Mouse (Mus musculus) liver, embryonic 14.5 days (tissue): ENCODE data around the gene Egfr. TPM values are rescaled to one million over a fixed set of nuclear protein-coding genes. Genes with fewer than 3 reads are reported as not detected.
A peak's percentile ranks its signal among the peaks of the same experiment; 100 is the strongest.

Experiments
- ATAC-seq: fragments of 200-750 bp; cut with Nextera tagmentation; 2 replicates; pipeline ENCODE4 v1.8.0; 2017; ENCODE audit warnings: moderate number of reproducible peaks, mild to moderate bottlenecking, moderate library complexity; ENCODE audit not compliant: insufficient read depth
- DNase-seq, 3 experiments: peaks; one replicate each; pipeline ENCODE4 v3.0.0-alpha.2; 2012 to 2013; ENCODE audit warnings: low read depth in 3 of 3, low spot score in 3 of 3
- H3K27ac ChIP-seq: fragments of 300-500 bp; sonication (generic); 2 replicates; pipeline ENCODE4 v1.5.1; 2014; ENCODE audit warnings: moderate library complexity, mild to moderate bottlenecking, control low read depth, inconsistent platforms
- H3K27me3 ChIP-seq: fragments of 300-500 bp; sonication (generic); 2 replicates; pipeline ENCODE4 v1.6.1; 2014; ENCODE audit warnings: mild to moderate bottlenecking, low read length, moderate library complexity; ENCODE audit not compliant: control insufficient read depth, insufficient read depth
- H3K36me3 ChIP-seq: fragments of 300-500 bp; sonication (generic); replicated peaks from 2 replicates; pipeline ENCODE4 v1.6.1; 2014; ENCODE audit warnings: low read depth; ENCODE audit not compliant: control insufficient read depth, insufficient read depth
- H3K4me1 ChIP-seq, 2 experiments: fragments of 200-500 bp in 1 of 2; fragments of 300-500 bp in 1 of 2; sonication (generic) in 1 of 2; replicated peaks; 2 replicates each; pipeline ENCODE4 v1.6.1; 2012 to 2014; ENCODE audit warnings: antibody characterized with exemption in 1 of 2, inconsistent platforms in 1 of 2, low read length in 1 of 2; ENCODE audit not compliant: control insufficient read depth in 2 of 2, insufficient read depth in 2 of 2
- H3K4me2 ChIP-seq: fragments of 300-500 bp; sonication (generic); 2 replicates; pipeline ENCODE4 v1.6.1; 2014; ENCODE audit warnings: low read depth, mild to moderate bottlenecking, control low read depth, moderate library complexity
- H3K4me3 ChIP-seq, 2 experiments: fragments of 200-500 bp in 1 of 2; fragments of 300-500 bp in 1 of 2; sonication (generic) in 1 of 2; 2 replicates each; pipeline ENCODE4 v1.5.1; 2012 to 2014; ENCODE audit warnings: low read depth in 2 of 2, low read length in 2 of 2, mild to moderate bottlenecking in 2 of 2, control low read depth in 1 of 2, inconsistent platforms in 1 of 2, moderate library complexity in 1 of 2; ENCODE audit not compliant: insufficient read depth in 1 of 2
- H3K9ac ChIP-seq: fragments of 300-500 bp; sonication (generic); replicated peaks from 2 replicates; pipeline ENCODE4 v1.6.1; 2014; ENCODE audit warnings: mild to moderate bottlenecking, control low read depth, moderate library complexity
- H3K9me3 ChIP-seq: fragments of 300-500 bp; sonication (generic); 2 replicates; pipeline ENCODE4 v1.6.1; 2016; ENCODE audit warnings: low read length, mixed read lengths; ENCODE audit not compliant: control insufficient read depth
- CTCF ChIP-seq: IDR thresholded peaks from 2 replicates; pipeline ENCODE4 v1.5.1; 2016; ENCODE audit warnings: antibody characterized with exemption, low read depth, control low read depth
- EP300 ChIP-seq: IDR thresholded peaks from 2 replicates; pipeline ENCODE4 v1.6.1; 2016; ENCODE audit warnings: antibody characterized with exemption, low read depth
- WGBS: fragments of 180-500 bp; shearing (Covaris S2); extraction: QIAGEN DNeasy Blood & Tissue Kit; methylation state at CpG from one replicate; pipeline ENCODE4 v1.1.7; 2014; ENCODE audit not compliant: insufficient replicate concordance; 5-methylcytosine and 5-hydroxymethylcytosine counted together
- polyA plus RNA-seq, 2 experiments: library from polyadenylated mRNA; depleted of rRNA in 1 of 2; stranded (reverse) in 1 of 2; unstranded in 1 of 2; fragments of >200 nt; fragmentation: Nextera tagmentation in 1 of 2; extraction: Ambion mirVana in 1 of 2; gene quantifications; 2 replicates each; pipeline versions ENCODE4 v1.2.1 to v1.2.3; 2012 to 2014

Gene Egfr
- polyA plus RNA-seq, 2 experiments, result 0.46 to 0.53 TPM

- peak overlapping the region; percentile 85 to 93 for H3K4me3 ChIP-seq
- TF ChIP-seq CTCF, result no peak
- H3K27me3 ChIP-seq, result no peaks in the 10 kb centered on the region
- DNase-seq (no peak), ATAC-seq (peak; percentile 17)
- no peaks in the 10 kb centered on the region for H3K9me3 ChIP-seq
- 2% methylated on average over 9 of the region's 9 CpGs for WGBS
- peak overlapping the region; percentile 81 for H3K4me2 ChIP-seq
- no peaks in the 10 kb centered on the region; the same call in 1 of the 2 replicates for H3K36me3 ChIP-seq
- H3K9ac ChIP-seq, result peak overlapping the region; percentile 97
- peak overlapping the region; percentile 74 for H3K27ac ChIP-seq
- H3K4me1 ChIP-seq, result peaks cover 4 to 11% of the 10 kb centered on the region in 2 experiments
Observed at GRCm38 (mm10) chr11:16951761-16952010, 199.7 kb downstream of the Egfr start.

- no peak for DNase-seq
- no peak overlapping the region for H3K27ac ChIP-seq
- no peak overlapping the region for H3K4me3 ChIP-seq
- no peak overlapping the region for H3K9ac ChIP-seq
- ATAC-seq, result no peak
- H3K27me3 ChIP-seq, result no peaks in the 10 kb centered on the region
- no peak overlapping the region for H3K4me2 ChIP-seq
- H3K4me1 ChIP-seq, result peaks cover 7 to 14% of the 10 kb centered on the region in 2 experiments
- no peaks in the 10 kb centered on the region for H3K9me3 ChIP-seq
- no peaks in the 10 kb centered on the region; the same call in 1 of the 2 replicates for H3K36me3 ChIP-seq
- 38% methylated on average over 6 of the region's 6 CpGs for WGBS
- TF ChIP-seq EP300 (no peak), CTCF (no peak)
Observed at GRCm38 (mm10) chr11:16956115-16956862, 204.3 kb downstream of the Egfr start.

GRCm38 (mm10) chr11:16957030-16957429 is 205.0 kb downstream of the Egfr start:
- no peaks in the 10 kb centered on the region; the same call in 1 of the 2 replicates for H3K36me3 ChIP-seq
- H3K27ac ChIP-seq, result no peak overlapping the region
- no peaks in the 10 kb centered on the region for H3K9me3 ChIP-seq
- DNase-seq (no peak), ATAC-seq (no peak)
- H3K4me1 ChIP-seq, result peaks cover 7 to 14% of the 10 kb centered on the region in 2 experiments
- no peaks in the 10 kb centered on the region for H3K27me3 ChIP-seq
- no peak for TF ChIP-seq CTCF
- TF ChIP-seq EP300, result no peak
- H3K9ac ChIP-seq, result no peak overlapping the region
- H3K4me2 ChIP-seq, result no peak overlapping the region
- no peak overlapping the region for H3K4me3 ChIP-seq
- 71% methylated on average over 6 of the region's 6 CpGs for WGBS

- TF ChIP-seq EP300, result no peak; the same call in 1 of the 2 replicates
- no peak for TF ChIP-seq CTCF
- Histone ChIP-seq H3K27ac (no peak overlapping the region), H3K9ac (no peak overlapping the region), H3K36me3 (no peaks in the 10 kb centered on the region; the same call in 1 of the 2 replicates), H3K4me1 (peaks cover 7 to 14% of the 10 kb centered on the region in 2 experiments), H3K4me2 (no peak overlapping the region), H3K9me3 (no peaks in the 10 kb centered on the region), H3K27me3 (no peaks in the 10 kb centered on the region), H3K4me3 (no peak overlapping the region)
- 16% methylated on average over 1 of the region's 1 CpGs for WGBS
- ATAC-seq (peak; percentile 85), DNase-seq (peak; percentile 48 to 60 (median 56))
Observed at GRCm38 (mm10) chr11:16958520-16958919, 206.5 kb downstream of the Egfr start.

Other genes starting within 250 kb of the Egfr start
- 26.2 and 45.7 TPM in 2 replicates for gene Sec61g, start 243.7 kb upstream of the Egfr start, polyA plus RNA-seq (2012; rRNA removed)
- gene Sec61g, start 243.7 kb upstream of the Egfr start, polyA plus RNA-seq (2014; fragmentation: Nextera tagmentation; extraction: Ambion mirVana), result 33.0 and 33.7 TPM in 2 replicates
- gene Fbxo48, start 199.2 kb downstream of the Egfr start, polyA plus RNA-seq (2012; rRNA removed), result 1.8 and 3.5 TPM in 2 replicates
- 1.8 and 1.9 TPM in 2 replicates for gene Fbxo48, start 199.2 kb downstream of the Egfr start, polyA plus RNA-seq (2014; fragmentation: Nextera tagmentation; extraction: Ambion mirVana)